Mouse (Mus musculus) bone marrow, adult 2 months (tissue): ENCODE results near the gene Asgr1.

Experiments used
- CTCF ChIP-seq: fragments of 200-500 bp; IDR thresholded peaks from 2 replicates; pipeline ENCODE4 v1.5.1; 2011; ENCODE audit warnings: low read length, control low read depth; ENCODE audit not compliant: control insufficient read depth, insufficient read depth
- POLR2A ChIP-seq: fragments of 200-500 bp; IDR thresholded peaks from 2 replicates; pipeline ENCODE4 v1.6.1; 2011; ENCODE audit warnings: low read depth, mild to moderate bottlenecking, control low read depth, low read length, borderline replicate concordance; ENCODE audit not compliant: control insufficient read depth

DNA sequence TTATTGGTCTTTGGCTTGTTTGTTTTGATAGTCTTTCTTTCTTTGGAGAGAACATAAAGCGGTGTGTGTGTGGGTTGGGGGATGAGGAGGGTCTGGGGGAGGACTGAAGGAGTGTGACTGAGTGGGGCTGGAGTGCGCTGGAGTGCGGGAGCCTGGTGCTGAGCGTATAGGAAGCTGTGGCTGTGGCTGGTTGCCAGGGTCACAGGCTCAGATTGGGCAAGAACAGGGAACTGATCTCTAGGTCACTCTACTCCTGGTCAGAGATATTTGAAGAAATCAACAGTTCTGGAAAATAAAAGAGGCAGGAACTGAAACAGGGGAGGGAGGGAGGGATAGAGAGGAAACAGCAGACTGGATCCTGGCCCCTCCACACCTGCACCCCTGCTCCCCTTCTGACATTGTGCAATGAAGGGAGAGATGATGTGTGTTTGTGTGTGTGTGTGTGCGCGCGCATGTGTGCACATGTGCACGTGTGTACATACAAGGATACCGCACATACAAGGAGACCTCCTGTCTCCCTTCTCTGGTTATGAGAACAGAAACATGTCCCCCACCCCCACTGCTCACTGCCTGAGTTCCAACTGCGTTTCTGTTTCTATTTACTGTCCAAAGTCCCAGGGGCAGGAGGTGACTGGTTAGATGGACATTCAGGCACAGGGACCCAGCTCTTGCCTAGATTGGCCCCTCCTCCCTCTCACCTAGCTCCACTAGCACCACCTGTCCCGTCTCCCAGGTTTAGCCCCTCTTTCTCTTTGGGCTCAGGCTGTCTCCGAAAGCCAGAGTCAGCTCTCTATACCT is 38.3 kb downstream of the Asgr1 start, which contains the start of gene Asgr2:
- TF ChIP-seq CTCF (no peak), POLR2A (no peak)
